Comparison of ENCODE assay signal across 8 mouse cellular contexts in the genomic region with DNA sequence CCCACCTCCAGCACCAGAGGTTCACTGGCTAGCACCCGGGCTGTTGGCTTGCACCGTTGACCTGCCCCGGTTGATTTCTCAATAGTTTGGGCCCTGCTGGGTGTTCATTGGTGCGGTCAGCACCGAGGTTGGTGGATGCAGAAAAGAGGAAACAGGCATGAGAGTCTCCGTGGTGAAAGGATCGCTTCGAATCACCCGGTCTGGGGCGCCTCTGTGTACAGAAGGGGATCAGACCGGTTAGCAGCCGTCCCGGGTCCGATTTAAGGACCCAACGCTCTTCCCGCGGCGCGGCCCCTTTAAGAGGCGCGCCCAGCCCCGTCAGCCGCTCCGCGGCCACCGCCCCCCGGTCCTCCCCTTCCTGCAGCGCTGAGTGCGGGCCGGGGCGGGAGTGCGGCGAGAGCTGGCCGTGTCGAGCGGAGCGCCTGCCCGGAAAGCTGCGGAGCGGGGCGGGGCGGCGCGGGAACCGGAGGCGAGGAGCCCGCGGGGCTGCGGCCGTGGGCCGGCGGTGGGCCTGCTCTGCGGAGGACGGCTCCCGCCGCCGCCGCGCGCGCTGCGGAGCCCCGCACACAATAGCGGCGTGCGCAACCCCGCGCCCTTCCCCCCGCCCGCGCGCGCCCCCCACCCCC. TPM values are rescaled to one million over a fixed set of nuclear protein-coding genes. Genes with fewer than 3 reads are reported as not detected.
A peak's percentile ranks its signal among the peaks of the same experiment; 100 is the strongest.
DNase-seq lines count a peak whose midpoint lies in the region; ATAC-seq and TF ChIP-seq lines count a peak whose summit lies in the region.

Bcr (plus strand) TSS at position 376 of the 626 bp plus-strand sequence.

- peak within 1 kb of the TSS; percentile 88 for H3K4me2 ChIP-seq in forebrain, postnatal 0 days (ENCODE audit: low read depth)

- peaks cover 43% of the 10 kb centered on the region for H3K4me1 ChIP-seq in E14TG2a.4 (replicated peaks; ENCODE audit: low read depth, low read length)
- H3K4me1 ChIP-seq in forebrain, postnatal 0 days (ENCODE audit: insufficient read depth), result peaks cover 40% of the 10 kb centered on the region

- ATAC-seq in cerebellum, adult (ENCODE audit: insufficient number of reproducible peaks, low FRiP score, low TSS enrichment), result peak; percentile 79
- peak; percentile 90 for ATAC-seq in forebrain, postnatal 0 days
- ATAC-seq in hematopoietic stem cell, adult 5-6 weeks (replicated peaks in 1 of 2; ENCODE audit: insufficient read depth in 1 of 2, low FRiP score in 2 of 2, low TSS enrichment in 1 of 2, low read depth in 1 of 2, poor library complexity in 2 of 2, severe bottlenecking in 2 of 2), result peak; percentile 44 to 48

- peak within 1 kb of the TSS; percentile 87 for H3K9ac ChIP-seq in forebrain, postnatal 0 days

- no peak for TF ChIP-seq CTCF in E14TG2a.4 (conservative IDR thresholded peaks at IDR 0.05; ENCODE audit: low read length)
- no peak for TF ChIP-seq CTCF in forebrain, postnatal 0 days (IDR thresholded peaks at IDR 0.05; ENCODE audit: low read depth)

- 0 out of 2 replicates have a peak, but pooled peaks cover 10% of the 10 kb centered on the region for H3K36me3 ChIP-seq in E14TG2a.4 (ENCODE audit: insufficient read depth, low read length)
- no peaks in the 10 kb centered on the region for H3K36me3 ChIP-seq in forebrain, postnatal 0 days (ENCODE audit: insufficient read depth)

- WGBS in forebrain, postnatal 0 days, result 3% methylated on average over 56 of the region's 73 CpGs

- H3K27me3 ChIP-seq in E14TG2a.4 (ENCODE audit: insufficient read depth, low read length), result peaks cover 43% of the 10 kb centered on the region
- no peaks in the 10 kb centered on the region for H3K27me3 ChIP-seq in forebrain, postnatal 0 days (ENCODE audit: insufficient read depth, low read length)

- H3K27ac ChIP-seq in forebrain, postnatal 0 days (ENCODE audit: low read depth, low read length), result peak within 1 kb of the TSS; percentile 88

- DNase-seq in forebrain, postnatal 0 days, result peak; percentile 84
- DNase-seq in layer of hippocampus, postnatal 10 days (ENCODE audit: low spot score in 2 of 2), result peak; percentile 75 to 83
- peak; percentile 81 for DNase-seq in lung, postnatal 25 days (ENCODE audit: low spot score)
- peak; percentile 39 for DNase-seq in retina, adult 2 months (ENCODE audit: low read depth, low spot score)
- peak; percentile 73 for DNase-seq in thymus, postnatal 25 days

- H3K4me3 ChIP-seq in E14TG2a.4 (replicated peaks; ENCODE audit: low read length), result peak within 1 kb of the TSS; percentile 87
- H3K4me3 ChIP-seq in forebrain, postnatal 0 days (ENCODE audit: low read depth, low read length), result peak within 1 kb of the TSS; percentile 94

- H3K9me3 ChIP-seq in E14TG2a.4 (ENCODE audit: low read length), result no peaks in the 10 kb centered on the region
- H3K9me3 ChIP-seq in forebrain, postnatal 0 days (ENCODE audit: low read length), result no peaks in the 10 kb centered on the region

RNA-seq across cellular contexts. Expression of gene Bcr, which starts in this region (rescaled TPM):
- total RNA-seq in forebrain, postnatal 0 days (2014; rRNA removed), result 44.9 and 49.6 TPM in 2 replicates
- polyA plus RNA-seq in forebrain, postnatal 0 days (2015; fragmentation: Nextera tagmentation; extraction: Ambion mirVana), result 6.9 and 10.1 TPM in 2 replicates
- 20.1 and 34.9 TPM in 2 replicates for total RNA-seq in hematopoietic stem cell, adult 5-6 weeks (2017)
- 10 to 100 TPM; 71.2 to 76.3 TPM for total RNA-seq in layer of hippocampus, postnatal 10 days (2021)

Comparison
In these comparisons a context has a peak if more than half of its experiments do, and no peak if none do; other contexts are left out.
1. Peak in every context shown above with its lines: DNase-seq, ATAC-seq, H3K4me3 ChIP-seq and H3K27ac ChIP-seq.